Comparison of ENCODE assay signal across 15 mouse cellular contexts in the genomic region with DNA sequence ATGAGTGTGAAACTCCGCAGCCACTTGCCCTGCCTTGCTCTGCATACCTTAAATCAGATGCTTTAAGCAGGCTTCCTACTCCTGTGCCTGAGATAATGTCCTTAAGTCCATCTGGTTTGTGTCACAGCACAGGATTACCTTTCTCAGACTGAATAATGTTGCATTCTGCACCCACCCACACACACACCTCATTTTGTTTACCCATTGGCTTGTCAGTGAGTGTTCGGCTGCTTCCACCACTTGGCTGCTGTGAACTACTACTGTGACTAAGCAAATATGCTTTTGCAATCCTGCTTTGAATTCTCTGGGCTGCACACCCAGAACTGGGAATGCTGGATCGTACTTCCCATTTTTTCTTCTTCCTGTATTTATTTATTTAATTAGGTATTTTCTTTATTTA.
DNase-seq lines count a peak whose midpoint lies in the region; ATAC-seq and TF ChIP-seq lines count a peak whose summit lies in the region.
"Had no signal": no experiment of that assay in that cellular context is flagged by ENCODE, and none has a peak within 500 bp of the region (broad histone marks: within the 10 kb centered on the region; RNA-seq: fewer than 3 reads in every experiment).

No protein-coding gene starts in this region.

- no peaks in the 10 kb centered on the region for H3K36me3 ChIP-seq in heart, embryonic 11.5 days (ENCODE audit: control insufficient read depth, insufficient read depth, low read length)
- no peaks in the 10 kb centered on the region for H3K36me3 ChIP-seq in liver, postnatal 0 days (replicated peaks; ENCODE audit: insufficient read depth, low read length)
- H3K36me3 ChIP-seq in hindbrain, postnatal 0 days (ENCODE audit: insufficient read depth, low read length) = no peaks in the 10 kb centered on the region
- H3K36me3 ChIP-seq: embryonic facial prominence, embryonic 12.5 days; limb, embryonic 13.5 days had no signal

- no peak for TF ChIP-seq EP300 in liver, postnatal 0 days (IDR thresholded peaks at IDR 0.05; ENCODE audit: low read depth)

- no peak overlapping the region for H3K27ac ChIP-seq in heart, embryonic 11.5 days (ENCODE audit: low read depth, low read length)
- H3K27ac ChIP-seq in liver, postnatal 0 days (ENCODE audit: low read depth) = no peak overlapping the region
- no peak overlapping the region for H3K27ac ChIP-seq in hindbrain, postnatal 0 days
- H3K27ac ChIP-seq: embryonic facial prominence, embryonic 12.5 days; forebrain, embryonic 13.5 days; limb, embryonic 13.5 days had no signal

- H3K27me3 ChIP-seq in heart, embryonic 11.5 days (ENCODE audit: control insufficient read depth, insufficient read depth, low read length) = no peaks in the 10 kb centered on the region
- no peaks in the 10 kb centered on the region for H3K27me3 ChIP-seq in liver, postnatal 0 days (ENCODE audit: insufficient read depth, low read length)
- H3K27me3 ChIP-seq in hindbrain, postnatal 0 days (ENCODE audit: insufficient read depth, low read length) = no peaks in the 10 kb centered on the region
- H3K27me3 ChIP-seq: embryonic facial prominence, embryonic 12.5 days; forebrain, embryonic 13.5 days; limb, embryonic 13.5 days had no signal

- H3K4me1 ChIP-seq in heart, embryonic 11.5 days (ENCODE audit: control insufficient read depth, insufficient read depth, low read length) = no peaks in the 10 kb centered on the region
- H3K4me1 ChIP-seq in liver, postnatal 0 days (ENCODE audit: insufficient read depth) = no peaks in the 10 kb centered on the region
- no peaks in the 10 kb centered on the region for H3K4me1 ChIP-seq in hindbrain, postnatal 0 days (ENCODE audit: insufficient read depth, low read length)
- H3K4me1 ChIP-seq: embryonic facial prominence, embryonic 12.5 days; limb, embryonic 13.5 days had no signal

- no peaks in the 10 kb centered on the region for H3K9me3 ChIP-seq in heart, embryonic 11.5 days (replicated peaks; ENCODE audit: control insufficient read depth, low read length)
- no peaks in the 10 kb centered on the region for H3K9me3 ChIP-seq in liver, postnatal 0 days (ENCODE audit: low read length)
- H3K9me3 ChIP-seq in hindbrain, postnatal 0 days (ENCODE audit: low read length) = no peaks in the 10 kb centered on the region
- H3K9me3 ChIP-seq: embryonic facial prominence, embryonic 12.5 days; forebrain, embryonic 13.5 days; limb, embryonic 13.5 days had no signal

- no peak overlapping the region for H3K4me2 ChIP-seq in heart, embryonic 11.5 days
- H3K4me2 ChIP-seq in liver, postnatal 0 days (ENCODE audit: low read depth, low read length) = no peak overlapping the region
- no peak overlapping the region for H3K4me2 ChIP-seq in hindbrain, postnatal 0 days (ENCODE audit: low read depth, low read length)
- H3K4me2 ChIP-seq: embryonic facial prominence, embryonic 12.5 days; forebrain, embryonic 13.5 days; limb, embryonic 13.5 days had no signal

- WGBS in heart, embryonic 11.5 days (ENCODE audit: insufficient replicate concordance) = 65% methylated on average over 3 of the region's 3 CpGs
- WGBS in liver, postnatal 0 days (ENCODE audit: insufficient replicate concordance) = 56% methylated on average over 3 of the region's 3 CpGs
- 85% methylated on average over 3 of the region's 3 CpGs for WGBS in hindbrain, postnatal 0 days

- ATAC-seq in heart, embryonic 11.5 days (replicated peaks; ENCODE audit: insufficient number of reproducible peaks, low FRiP score, low TSS enrichment) = no peak
- peak; percentile 71 for ATAC-seq in liver, postnatal 0 days
- no peak for ATAC-seq in hindbrain, postnatal 0 days
- ATAC-seq: forebrain, embryonic 13.5 days had no signal

- no peak for TF ChIP-seq CTCF in liver, postnatal 0 days (IDR thresholded peaks at IDR 0.05; ENCODE audit: low read depth)
- no peak for TF ChIP-seq CTCF in hindbrain, postnatal 0 days (IDR thresholded peaks at IDR 0.05; ENCODE audit: low read depth)

- no peak overlapping the region for H3K4me3 ChIP-seq in heart, embryonic 11.5 days (ENCODE audit: low read depth, low read length)
- no peak overlapping the region for H3K4me3 ChIP-seq in liver, postnatal 0 days (ENCODE audit: low read depth, low read length)
- no peak overlapping the region for H3K4me3 ChIP-seq in hindbrain, postnatal 0 days (ENCODE audit: low read length)
- H3K4me3 ChIP-seq: embryonic facial prominence, embryonic 12.5 days; forebrain, embryonic 13.5 days; limb, embryonic 13.5 days had no signal

- H3K9ac ChIP-seq in heart, embryonic 11.5 days (ENCODE audit: low read depth, low read length) = no peak overlapping the region
- H3K9ac ChIP-seq in liver, postnatal 0 days (replicated peaks) = no peak overlapping the region
- H3K9ac ChIP-seq in hindbrain, postnatal 0 days (replicated peaks; ENCODE audit: low read length) = no peak overlapping the region
- H3K9ac ChIP-seq: embryonic facial prominence, embryonic 12.5 days; forebrain, embryonic 13.5 days; limb, embryonic 13.5 days had no signal

- DNase-seq in heart, adult 18-20 months = peak; percentile 15 to 27
- DNase-seq in right cerebral cortex, adult 2 months (ENCODE audit: low spot score in 2 of 2) = peak; percentile 14 to 37
- DNase-seq in right cerebral cortex, postnatal 10 days (ENCODE audit: low spot score in 2 of 2) = no peak
- no peak for DNase-seq in liver, postnatal 0 days
- peak; percentile 29 for DNase-seq in telencephalon, adult 2 months (ENCODE audit: low read depth, low spot score)
- DNase-seq in hindbrain, postnatal 0 days (ENCODE audit: low spot score) = no peak
- DNase-seq in kidney, postnatal 36 days = no peak
- DNase-seq: cerebellum, postnatal 14 days; heart, postnatal 4 days; kidney, adult 11 months; thymus, postnatal 4 days had no signal

Comparison
In these comparisons a context has a peak if more than half of its experiments do, and no peak if none do; other contexts are left out.
1. DNase-seq: peak in heart, adult 18-20 months (2 of 2), right cerebral cortex, adult 2 months (2 of 2) and telencephalon, adult 2 months (single experiment); none in right cerebral cortex, postnatal 10 days (0 of 2), liver, postnatal 0 days (single experiment), hindbrain, postnatal 0 days (single experiment) and kidney, postnatal 36 days (0 of 2).